Mouse (Mus musculus): Measurements from ENCODE around the gene Fyn.

Fyn gene

GRCm38 (mm10) chr10:39414068-39414467 lies 45.4 kb downstream of the Fyn start:
- DNase-seq: no peak

DNA sequence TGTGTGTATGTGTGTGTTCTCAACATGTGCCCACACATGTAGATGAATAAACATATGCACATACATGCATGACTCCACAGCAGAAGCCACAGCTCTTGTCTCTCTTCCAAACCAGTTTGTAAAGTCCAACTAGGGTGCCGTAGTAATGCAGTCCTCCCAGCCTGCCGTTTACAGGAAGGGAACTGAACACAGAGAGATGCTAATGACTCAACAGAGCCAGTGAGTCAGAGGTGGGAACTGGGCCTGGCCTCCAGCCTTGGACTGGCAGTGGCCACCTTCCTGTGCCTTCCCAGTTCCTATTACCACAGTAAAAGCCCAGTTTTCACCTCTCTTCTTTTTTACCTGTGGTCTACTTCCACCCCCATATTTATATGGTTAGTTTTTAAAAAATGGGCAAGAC lies 46.9 kb downstream of the Fyn start:
- no peak for DNase-seq

GRCm38 (mm10) chr10:39417611-39418010 lies 49.0 kb downstream of the Fyn start:
- DNase-seq: no peak

- no peak for DNase-seq
Observed at GRCm38 (mm10) chr10:39418395-39418794, 49.7 kb downstream of the Fyn start.

GRCm38 (mm10) chr10:39420842-39421617 lies 52.4 kb downstream of the Fyn start:
- peak; percentile 38 for DNase-seq

GRCm38 (mm10) chr10:39421772-39422171 lies 53.1 kb downstream of the Fyn start:
- no peak for DNase-seq

- DNase-seq: no peak
Observed at GRCm38 (mm10) chr10:39424643-39425042, 56.0 kb downstream of the Fyn start.

DNA sequence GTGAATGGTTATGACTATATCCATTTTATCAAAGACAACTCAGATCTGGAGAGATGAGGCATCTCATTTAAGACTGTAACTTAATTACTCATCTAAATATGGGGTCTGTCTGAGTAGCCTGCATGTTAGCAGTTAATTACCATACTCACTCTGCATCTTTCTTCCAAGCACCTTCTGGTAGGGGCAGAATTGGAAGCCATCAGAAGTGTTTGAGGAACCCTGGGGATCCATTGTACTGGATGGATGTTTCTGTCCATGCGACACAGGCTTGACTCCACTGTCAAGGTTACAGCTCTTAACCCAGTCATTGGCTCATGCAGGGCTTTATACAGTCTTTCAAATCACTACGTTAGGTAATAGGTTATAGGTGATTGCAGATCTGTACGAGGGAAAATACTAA lies 57.4 kb downstream of the Fyn start:
- DNase-seq: no peak

DNA sequence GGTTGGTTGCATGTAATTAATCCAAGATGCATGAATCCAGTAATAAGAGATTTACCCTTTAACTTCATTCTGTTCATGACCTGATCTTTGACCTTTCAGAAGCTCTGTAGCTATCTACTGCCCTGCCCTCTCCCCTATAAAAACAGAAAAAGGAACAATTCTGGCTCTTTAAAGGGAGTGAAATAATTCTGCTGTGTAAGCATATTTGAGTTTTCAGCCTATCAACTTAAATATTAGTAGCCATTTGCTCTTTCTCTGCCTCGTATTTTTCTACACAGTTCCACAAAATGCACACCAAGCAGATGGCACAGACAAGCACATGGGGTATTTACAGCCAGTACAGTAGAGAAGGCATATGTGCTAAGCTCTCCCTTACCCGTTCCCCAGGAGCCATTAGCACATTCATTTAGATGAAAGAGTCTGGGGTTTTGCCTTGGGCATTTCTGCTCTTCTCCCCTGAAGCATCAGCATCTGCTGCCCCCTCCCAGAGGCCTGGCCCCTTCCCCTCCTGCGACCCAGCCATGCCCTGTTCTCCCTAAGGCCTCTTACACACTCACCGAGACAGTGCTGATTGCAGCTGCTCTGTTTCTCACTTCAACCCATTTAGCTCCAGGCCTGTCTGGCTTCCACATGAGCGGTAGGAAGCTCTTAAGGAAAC lies 58.3 kb downstream of the Fyn start:
- DNase-seq: no peak

GRCm38 (mm10) chr10:39429661-39430060 lies 61.0 kb downstream of the Fyn start:
- DNase-seq: no peak

DNA sequence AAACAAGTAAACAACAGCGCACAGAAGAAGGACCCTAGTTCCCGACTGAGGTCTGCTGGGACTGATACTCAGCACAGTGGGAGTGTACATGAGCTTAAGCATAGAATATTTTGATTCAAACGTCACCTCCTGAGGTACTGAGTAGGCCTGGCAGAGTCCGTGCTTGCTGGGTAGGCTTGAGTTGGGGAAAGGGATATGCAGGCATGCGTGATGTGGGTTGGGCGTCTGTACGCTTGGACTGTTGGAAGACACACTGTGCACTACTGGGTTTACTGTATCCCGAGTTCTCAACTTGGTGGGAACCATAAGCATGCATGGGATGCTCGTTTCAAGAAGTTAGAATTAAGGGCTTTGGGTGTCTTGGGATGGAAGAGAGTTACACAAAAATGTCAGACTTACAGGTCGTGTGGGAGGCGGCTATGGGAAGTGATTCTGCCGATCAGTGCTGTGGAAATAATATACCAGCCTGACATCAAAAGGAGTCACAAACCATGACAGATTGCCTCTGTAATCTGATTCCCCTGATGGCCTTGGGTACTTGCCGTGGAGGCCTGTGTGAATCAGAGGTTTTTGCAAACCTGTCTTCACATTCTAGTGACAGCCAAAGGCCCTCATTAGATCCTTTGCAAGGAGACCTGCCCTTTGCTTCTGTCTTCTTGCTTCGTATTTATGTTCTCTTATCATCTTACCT lies 61.6 kb downstream of the Fyn start:
- DNase-seq: no peak

- DNase-seq: no peak
Observed at GRCm38 (mm10) chr10:39431265-39431664, 62.6 kb downstream of the Fyn start.

- no peak for DNase-seq
Observed at GRCm38 (mm10) chr10:39432648-39433568, 64.3 kb downstream of the Fyn start.

DNA sequence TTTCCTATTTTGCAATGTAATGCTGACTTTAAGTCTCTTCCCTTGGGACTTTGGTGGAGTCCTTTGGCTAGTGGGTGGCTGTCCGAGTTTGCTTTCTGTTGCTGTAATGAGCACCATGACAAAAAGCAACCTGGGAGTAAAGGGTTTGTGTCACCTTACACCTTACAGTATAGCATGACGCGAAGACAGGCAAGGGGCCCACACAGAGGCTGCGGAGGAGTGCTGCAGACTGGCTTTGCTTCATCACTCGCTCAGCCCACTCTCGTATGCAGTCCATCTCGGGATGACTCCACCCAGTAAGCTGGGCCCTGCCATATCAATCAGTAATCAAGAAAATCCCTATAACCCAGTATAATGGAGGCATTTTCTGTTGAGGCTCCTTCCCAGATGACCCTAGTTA lies 65.2 kb downstream of the Fyn start:
- DNase-seq: no peak

DNA sequence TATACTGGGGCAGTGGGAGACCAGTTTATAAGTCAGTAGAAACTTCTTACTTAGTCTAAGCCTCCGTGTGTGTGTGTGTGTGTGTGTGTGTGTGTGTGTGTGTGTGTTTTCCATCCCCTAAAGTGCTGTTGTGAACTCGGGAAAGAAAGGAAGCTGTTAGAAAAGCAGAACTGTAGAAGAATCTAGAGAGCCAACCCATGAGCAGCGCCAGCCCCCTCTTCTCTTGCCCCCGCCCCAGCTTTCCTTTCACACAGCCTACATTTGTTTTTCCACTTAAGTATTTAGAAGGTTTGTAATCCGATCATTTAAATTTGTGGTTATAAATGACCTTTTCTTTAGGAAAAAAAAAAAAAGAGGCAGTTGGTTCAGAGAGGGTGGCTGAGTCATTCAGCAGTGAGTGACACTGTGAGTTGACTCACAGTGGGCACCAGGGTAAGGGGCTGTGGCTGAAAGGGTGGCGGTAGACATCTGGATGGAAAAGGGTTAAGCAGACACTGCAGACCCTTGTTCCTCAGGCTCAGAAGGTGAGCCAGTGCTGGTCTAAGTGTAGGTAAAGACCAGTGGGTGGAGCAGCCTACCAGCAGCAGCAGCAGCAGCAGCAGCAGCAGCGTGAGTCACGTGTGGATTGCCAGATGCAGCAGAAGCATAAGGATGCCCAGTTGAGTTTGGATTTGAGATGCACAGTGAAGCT lies 66.2 kb downstream of the Fyn start:
- DNase-seq: no peak

GRCm38 (mm10) chr10:39438905-39439304 lies 70.2 kb downstream of the Fyn start:
- DNase-seq: no peak

DNA sequence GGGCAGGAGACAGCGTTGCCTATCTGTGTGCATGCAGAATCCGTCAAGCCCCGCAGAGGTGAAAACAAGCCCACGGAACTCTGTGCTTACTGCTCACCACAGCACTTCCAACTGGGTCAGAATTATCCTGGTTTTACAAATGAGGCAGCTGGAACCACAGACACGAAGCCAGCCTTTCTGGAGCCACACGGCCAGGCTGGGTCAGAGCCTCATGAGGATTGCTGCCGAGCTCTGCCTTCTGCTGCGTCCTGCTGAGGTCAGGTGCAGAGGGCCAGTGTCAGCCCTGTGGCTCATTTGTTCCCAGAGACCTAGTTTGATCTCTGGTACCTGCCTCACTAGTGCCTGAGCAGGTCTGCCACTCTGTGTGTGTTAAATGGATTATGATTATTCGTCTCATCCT lies 71.9 kb downstream of the Fyn start:
- DNase-seq: no peak

DNA sequence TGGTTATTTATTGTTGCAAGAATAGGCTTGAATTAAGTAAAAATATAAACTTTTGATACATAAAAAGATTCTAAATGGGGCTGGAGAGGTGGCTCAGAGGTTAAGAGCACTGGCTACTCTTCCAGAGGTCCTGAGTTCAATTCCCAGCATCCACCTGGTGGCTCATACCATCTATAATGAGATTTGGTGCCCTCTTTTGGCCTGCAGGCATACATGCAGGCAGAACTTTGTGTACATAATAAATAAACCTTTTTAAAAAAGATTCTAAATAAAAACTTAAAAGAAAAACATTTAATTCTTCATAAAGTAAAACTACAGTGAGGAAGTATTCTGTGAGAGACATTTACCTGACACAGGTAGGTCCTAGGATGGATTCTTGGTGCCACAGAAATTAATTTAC lies 73.0 kb downstream of the Fyn start:
- no peak for DNase-seq

DNA sequence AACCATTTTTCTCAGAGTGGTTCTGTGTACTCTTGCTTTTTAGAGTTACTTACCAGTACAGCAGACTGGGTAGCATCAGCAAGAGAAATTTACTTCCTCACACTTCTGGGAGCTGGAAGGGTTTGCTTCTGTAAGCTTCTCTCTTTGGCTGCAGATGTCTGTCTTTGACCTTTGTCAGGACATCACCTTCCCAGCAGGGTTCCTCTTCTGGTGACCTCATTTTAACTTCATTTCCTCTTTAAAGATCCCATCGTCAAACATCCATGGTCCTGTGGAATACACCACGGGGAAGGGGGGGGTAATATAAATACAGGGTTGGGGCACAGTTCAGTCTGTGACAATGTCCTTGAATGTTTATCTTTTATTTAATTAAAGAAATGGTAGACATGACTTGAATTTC lies 74.5 kb downstream of the Fyn start:
- no peak for DNase-seq

DNA sequence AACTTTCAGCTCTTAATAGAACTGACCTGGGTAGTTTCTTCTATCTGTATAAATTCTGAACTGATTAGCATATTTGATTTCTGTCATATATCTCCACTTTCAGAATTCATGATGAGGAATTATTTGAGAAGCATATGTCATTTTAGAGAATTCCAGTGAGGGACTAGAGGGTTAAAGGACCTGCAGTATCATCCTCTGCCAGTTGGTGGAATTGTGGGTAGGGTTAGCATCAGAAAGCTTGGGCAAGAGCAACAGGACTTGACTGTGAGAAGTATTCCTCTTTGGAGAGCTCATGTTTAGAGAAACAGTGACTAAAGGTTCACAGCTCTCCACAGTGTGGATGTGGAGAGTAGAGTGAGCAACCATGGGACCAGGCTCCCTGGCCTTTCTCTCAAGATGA lies 75.3 kb downstream of the Fyn start:
- no peak for DNase-seq

DNA sequence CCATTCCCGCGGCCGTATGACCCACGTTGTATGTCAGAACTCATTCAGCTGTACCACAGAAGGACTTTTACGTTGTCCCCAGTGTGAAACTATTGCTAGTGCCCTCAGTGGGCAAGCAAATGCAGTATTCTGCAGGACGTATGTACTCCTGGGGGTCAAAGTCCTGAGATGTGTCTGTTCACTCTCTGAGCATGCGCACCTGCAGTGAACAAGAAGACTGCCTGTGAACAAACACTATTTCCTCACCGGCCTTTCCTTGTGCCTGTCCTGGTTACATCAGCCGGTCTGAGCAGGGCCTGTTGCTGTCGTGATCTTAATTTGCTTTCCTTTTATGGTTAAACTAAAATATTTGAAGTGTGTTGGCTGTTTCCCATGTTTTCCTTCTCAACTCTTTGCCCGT lies 77.2 kb downstream of the Fyn start:
- no peak for DNase-seq

GRCm38 (mm10) chr10:39446706-39447105 lies 78.1 kb downstream of the Fyn start:
- no peak for DNase-seq
